Mouse (Mus musculus): Measurements from ENCODE around the gene Tnrc6b.

Tnrc6b gene

DNA sequence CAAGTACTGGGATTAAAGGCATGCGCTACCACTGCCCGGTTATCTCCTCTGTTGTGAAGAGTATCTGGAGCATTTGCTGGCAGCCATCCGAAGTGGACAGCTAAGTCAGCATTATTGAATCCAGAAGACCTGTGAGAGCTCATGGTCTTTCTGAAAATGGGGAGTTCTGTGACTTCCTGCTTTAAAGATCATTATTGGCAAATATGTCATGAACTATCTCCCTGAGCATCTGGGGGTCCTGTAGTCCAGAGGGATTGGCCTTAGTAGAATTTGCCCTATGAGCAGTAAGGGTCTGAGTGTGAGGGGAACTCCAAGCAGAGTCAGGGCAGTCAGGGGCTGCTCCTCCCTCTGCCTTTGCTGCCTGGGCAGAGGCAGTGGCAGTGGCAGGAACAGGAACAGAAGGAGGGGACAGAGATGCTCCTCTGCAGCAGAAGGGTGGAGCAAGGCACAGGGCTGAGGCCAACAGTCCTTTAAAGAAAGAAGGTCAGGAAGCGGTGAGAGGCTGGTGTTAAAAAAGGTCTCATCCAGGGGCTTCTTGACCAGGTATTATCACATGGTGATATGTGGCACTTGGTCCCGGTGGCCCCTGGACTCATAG is 69.1 kb downstream of the Tnrc6b start:
- no peak for ATAC-seq (ENCODE audit: insufficient number of reproducible peaks, low FRiP score, low TSS enrichment)

DNA sequence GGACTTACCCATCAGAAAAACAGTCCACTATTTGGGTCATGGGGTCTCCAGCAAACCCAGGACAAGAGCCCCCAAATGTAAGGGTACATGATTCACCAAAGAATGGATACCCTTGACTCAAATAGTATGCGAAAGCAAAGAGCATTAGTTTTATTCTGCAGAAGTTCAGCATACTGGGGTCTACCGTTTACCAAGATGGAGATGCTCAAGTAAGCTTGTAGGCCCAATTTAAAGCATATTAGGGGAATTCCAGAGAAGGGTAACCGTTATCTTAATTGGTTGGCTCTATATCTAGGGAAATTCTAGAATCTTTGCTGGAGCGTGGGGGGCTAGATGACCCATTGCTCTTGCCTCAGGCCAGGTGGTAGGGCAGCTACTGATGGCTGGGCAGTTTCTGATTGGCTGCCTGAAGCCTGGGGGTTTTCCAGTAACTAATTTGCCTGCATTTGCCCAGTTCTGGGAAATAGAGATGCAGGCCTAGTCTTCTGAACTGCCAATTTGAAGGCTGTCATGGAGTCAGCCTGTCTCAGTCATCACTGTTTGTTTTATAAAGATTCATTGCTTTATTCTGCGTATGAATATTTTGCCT is 70.2 kb downstream of the Tnrc6b start:
- no peak for ATAC-seq (ENCODE audit: insufficient number of reproducible peaks, low FRiP score, low TSS enrichment)

DNA sequence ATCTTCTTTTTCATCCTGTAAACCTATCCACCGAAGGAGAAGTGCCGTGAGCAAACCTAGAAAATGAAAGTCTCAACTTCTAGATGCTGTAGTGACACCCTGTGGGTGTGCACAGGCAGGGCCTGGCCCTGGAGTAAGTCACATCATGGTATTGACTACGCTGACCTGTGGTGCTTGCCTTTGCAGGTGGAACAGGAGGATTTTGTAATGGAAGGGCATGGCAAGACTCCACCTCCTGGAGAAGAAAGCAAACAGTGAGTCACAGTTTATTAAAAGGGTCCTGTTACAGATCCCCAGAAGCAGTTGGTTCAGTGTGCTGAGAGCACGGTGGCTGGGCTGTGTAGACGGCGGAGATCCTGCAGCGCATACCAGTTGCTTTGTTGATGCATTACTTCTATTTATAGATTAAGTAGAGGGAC is 73.4 kb downstream of the Tnrc6b start:
- no peak for ATAC-seq (ENCODE audit: insufficient number of reproducible peaks, low FRiP score, low TSS enrichment)

DNA sequence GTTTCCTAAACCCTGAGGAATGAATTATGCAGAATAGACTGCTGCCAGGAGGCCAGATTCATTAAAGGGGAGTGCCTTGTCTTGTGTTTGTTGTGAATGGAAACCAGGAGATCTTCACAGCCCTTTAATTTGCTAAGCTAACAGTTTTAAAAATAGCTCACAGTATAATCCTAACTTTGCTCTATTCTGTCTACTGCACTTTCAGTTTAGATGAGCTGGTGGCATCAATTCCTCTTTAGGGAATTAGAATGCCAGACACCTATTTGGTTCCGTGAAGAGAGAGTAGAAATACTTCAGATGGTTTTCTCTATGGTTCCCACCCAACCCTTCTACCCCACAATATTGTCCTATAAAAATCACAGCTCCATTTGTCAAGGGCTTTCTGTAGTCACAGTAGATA is 74.6 kb downstream of the Tnrc6b start:
- no peak for ATAC-seq (ENCODE audit: insufficient number of reproducible peaks, low FRiP score, low TSS enrichment)

DNA sequence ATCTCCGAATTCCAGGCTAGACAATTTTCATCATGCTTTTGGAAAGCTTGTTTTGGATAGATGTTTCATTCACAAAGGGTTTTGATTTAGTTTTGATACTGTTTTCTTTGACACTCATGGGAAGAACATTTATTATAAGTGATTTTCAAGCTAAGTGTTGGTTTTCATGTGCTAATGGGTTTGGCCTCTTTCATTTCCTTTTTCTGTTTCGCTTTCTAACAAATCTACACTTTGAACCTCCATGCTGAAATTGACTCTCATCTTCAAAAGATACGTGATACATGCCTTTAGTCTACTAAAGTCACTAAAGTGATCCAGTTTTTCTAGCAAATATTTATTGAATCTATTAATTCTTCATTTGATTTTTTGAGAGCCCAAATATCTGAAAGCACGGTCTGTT is 76.6 kb downstream of the Tnrc6b start:
- ATAC-seq (ENCODE audit: insufficient number of reproducible peaks, low FRiP score, low TSS enrichment) = no peak

DNA sequence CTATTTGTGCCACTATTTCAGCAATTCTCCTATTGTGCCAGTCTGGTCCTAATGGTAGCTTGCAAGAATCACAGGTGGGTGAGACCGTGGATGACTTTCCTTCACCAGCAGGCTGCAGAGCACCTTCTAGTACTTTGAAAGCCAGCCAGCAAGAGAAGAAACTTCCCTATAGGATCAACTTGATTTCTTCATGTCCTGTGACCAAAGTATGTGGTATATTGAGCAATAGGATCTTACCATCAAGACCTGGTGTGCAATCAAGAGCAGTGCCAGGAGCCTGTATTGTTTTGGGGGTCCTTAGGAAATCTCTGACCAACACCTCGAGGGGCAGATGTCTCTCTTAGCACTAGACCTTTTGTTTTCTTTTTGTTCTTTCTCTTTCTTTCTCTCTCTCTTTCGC is 81.4 kb downstream of the Tnrc6b start:
- ATAC-seq (ENCODE audit: insufficient number of reproducible peaks, low FRiP score, low TSS enrichment) = no peak

DNA sequence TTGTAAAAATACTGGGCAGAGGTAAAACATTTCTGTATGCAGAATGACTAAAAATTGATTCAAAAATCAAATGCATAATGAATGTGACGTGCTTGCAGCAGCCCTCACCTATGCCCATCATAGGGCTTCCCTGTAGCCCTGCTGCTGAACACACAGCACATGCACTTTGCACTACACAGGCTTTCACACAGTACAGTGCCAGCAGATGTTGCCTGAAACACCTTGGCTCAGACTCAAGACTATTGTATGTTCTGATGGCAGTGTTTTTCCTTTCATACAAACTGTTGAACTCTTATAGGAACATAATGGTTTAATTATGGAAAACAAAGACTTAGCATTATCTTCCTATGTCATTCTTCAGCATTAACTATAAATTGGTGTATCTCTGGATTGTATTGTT is 84.0 kb downstream of the Tnrc6b start:
- no peak for ATAC-seq (ENCODE audit: insufficient number of reproducible peaks, low FRiP score, low TSS enrichment)

DNA sequence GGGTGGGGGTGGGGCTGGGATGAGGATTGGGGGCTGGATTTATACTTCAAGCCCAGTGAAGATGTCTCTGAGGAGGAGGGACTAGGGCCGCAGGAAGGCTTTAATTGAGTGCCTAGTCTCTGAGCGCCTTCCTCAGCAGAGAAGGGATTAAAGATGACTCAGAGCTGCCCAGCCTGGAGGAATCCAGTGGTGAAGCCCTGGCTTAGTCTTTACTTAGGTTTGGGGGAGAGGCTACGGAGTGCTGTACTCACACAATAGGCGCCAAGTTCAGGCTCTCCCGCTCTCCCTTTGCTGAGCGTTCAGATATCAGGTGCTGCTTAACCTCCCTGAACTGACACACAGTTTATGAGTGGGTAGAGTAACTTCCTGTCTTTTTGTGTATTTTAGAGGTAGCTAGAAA is 86.6 kb downstream of the Tnrc6b start:
- ATAC-seq (ENCODE audit: insufficient number of reproducible peaks, low FRiP score, low TSS enrichment) = peak; percentile 41; the same call in 1 of the 2 replicates

DNA sequence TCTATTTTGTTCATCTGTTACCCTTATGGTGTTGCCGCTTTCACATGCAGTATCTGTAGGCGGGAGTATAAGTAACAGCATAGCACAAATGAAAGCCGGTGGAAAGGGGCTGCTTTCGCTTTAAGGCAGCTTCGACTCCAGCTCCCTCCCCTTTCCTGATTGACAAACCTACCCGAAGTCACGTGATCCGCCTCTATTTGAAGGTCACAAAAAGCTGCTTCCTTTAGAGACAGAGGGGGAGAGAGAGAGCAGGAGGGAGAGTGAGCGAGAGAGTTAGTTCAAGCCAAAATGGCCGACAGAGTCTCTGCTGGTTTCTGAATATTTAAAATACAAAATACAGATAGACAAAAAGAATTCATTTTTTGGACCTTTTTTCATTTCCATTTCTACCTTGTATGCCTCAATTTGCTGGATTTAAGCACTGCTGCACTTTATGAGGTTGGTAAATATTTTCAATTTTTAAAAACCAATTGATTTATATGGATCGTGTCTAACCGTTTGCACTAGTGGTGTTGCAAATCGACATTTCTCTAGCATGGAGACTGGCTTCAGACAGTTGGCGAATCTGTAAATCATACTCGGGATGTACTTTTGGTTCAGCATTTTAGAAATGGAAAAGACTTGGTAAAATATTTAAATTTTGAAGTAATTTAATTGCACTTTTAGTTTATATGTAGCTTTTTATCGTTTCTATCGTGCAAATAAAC is 87.4 kb downstream of the Tnrc6b start:
- peak; percentile 92 for ATAC-seq (ENCODE audit: insufficient number of reproducible peaks, low FRiP score, low TSS enrichment)

DNA sequence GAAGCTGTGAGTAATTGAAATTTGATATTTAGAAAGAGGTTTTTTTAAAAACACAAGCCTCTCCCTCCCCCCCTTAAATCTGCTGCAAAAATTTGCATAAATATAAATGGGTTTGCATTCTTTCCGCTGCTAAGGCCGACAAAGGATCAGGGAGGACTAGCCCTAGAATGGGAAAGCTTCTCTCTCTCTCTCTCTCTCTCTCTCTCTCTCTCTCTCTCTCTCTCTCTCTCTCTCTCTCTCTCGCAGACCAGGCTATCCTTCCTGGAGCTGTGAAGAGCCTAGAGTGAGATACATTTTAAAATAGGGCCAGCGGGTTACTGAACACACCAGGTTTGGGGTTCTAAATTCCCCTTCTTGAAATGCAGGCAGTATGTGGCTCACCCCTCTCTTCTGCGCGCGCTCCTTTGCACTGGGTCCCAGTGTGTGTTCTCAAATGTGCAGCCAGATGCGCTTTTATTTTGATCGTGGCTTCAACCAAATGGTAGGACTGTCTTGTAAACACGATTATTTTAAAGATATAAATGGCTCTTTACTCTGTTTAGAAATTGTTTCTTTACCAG is 88.0 kb downstream of the Tnrc6b start:
- no peak for ATAC-seq (ENCODE audit: insufficient number of reproducible peaks, low FRiP score, low TSS enrichment)

DNA sequence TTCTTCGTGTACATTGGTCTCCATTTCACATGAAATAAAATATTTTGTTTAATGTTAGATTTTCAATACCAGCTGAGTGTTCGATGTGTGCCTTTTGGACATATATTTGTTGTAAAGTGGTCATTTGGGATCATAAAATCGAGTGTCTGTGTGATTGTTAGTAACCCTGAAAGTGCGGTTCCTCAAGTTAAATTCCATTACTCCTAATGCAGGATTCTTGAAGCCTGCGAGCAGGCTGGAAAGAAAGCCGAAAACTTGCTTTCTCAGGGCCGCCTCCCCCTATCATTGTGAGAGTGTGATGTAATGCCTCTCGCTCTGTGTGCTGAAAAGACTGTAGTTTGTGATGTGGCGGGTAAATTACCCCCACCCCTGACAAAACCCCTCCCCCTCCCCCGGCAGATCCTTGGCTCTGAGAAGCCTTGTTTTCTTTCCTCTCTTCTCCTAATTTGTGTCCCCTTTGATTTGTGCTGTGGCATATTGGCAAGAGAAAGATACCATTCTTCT is 88.6 kb downstream of the Tnrc6b start:
- no peak for ATAC-seq (ENCODE audit: insufficient number of reproducible peaks, low FRiP score, low TSS enrichment)

DNA sequence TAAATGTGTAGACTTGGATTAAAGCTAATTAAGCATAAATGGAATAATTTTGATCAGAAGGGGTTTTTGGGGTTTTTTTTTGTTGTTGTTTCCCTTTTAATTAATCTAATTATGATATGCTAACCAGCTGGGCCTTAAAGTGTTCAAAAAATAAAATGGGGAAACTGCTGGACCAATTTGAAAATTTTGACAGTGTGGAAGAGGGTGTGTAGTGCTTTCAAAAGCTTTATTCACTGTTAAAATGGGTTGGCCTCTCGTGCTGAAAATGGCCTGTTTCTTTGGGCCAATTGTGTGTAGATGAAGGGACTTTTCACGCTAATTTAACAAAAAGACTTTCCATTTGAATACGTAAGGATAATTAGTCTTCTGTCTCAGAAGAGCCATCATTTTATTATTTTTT is 89.1 kb downstream of the Tnrc6b start:
- ATAC-seq (ENCODE audit: insufficient number of reproducible peaks, low FRiP score, low TSS enrichment) = no peak

DNA sequence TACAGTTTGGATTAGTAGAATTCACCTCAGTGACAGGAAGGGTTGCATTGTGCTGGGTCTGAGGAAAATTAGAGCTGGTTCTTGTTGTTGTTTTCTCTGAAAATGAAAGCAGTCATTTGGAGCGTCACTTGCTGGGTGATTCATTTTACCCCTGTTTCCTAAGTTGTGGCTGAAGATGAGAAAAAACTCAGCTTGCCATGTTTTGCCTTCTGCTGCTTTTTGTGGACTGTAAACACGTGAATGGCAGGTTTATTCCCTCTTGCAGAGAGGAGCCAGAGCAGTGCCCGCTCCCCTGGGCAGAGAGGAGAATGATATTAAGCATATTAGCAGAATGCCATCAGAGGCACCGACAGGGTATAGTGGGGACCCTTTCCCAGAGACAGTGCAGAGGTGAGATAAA is 89.7 kb downstream of the Tnrc6b start:
- ATAC-seq (ENCODE audit: insufficient number of reproducible peaks, low FRiP score, low TSS enrichment) = no peak

DNA sequence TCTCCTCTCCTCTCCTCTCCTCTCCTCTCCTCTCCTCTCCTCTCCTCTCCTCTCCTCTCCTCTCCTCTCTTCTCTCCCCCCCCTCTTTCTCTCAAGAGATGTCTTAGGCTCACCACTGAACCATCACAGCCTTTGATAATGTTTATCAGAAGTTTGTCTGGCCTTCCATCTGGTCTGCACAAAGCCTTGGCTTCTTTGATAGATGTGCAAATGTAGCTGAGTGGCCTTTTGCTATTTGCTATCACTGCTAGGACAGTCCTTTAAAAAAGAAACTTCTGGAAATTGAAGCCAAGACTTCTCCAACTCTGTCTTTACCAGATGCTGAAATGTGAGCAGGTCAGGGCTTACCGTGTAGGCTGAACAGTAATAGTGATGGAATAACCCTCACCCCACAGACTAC is 90.5 kb downstream of the Tnrc6b start:
- ATAC-seq (ENCODE audit: insufficient number of reproducible peaks, low FRiP score, low TSS enrichment) = no peak

DNA sequence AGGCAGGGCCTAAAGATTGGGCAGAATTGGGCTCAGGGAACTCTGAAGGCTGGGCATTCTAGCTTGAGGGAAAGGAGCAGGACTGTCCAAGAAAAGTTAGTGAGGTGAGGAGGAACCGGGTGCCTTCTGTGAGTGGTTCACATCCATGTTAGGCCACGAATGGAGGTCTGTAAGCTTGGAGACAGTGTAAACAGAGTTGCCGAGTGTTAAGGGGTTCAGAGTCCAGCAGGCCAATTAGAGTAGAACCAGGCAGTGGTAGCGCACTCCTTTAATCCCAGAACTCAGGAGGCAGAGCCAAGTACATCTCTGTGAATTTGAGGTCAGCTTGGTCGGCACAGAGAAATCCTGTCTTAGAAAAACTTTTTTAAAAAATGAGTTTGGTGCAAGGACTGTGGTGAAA is 96.0 kb downstream of the Tnrc6b start:
- ATAC-seq (ENCODE audit: insufficient number of reproducible peaks, low FRiP score, low TSS enrichment) = no peak

DNA sequence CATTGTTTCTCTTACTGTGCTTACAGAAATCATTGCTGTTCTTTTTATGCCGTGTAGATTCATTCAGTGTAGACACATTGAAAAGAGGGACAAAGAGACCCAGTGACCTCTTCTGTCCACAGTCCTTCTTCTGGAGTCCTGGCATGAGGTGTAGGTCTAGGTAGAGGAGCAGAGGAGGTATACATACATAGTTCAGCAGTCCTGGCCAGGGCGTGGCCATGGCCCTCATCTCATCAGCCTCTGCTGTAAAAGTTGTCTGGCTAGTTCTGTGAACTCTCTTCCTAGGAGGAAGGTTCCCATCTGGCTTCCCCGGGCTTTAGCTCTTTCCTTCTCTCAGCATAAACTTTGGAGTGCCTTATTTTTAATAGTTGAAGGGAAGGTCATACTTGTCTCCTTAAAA is 99.1 kb downstream of the Tnrc6b start:
- no peak for ATAC-seq (ENCODE audit: insufficient number of reproducible peaks, low FRiP score, low TSS enrichment)

DNA sequence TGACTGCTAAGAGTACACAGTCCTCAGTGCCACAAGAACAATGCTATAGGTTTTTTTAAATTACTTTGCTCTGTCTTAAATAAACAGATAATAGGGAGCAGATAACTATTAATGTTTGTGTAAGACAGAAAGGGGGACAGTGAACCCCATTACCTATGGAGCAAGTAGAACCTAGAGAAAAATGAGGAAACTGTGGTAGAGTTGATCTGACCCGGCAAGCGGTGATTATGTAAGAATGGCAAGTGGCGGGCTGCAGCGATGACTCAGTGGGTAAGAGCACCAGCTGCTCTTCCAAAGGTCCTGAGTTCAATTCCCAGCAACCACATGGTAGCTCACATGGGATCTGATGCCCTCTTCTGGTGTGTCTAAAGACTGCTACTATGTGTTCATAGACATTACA is 101.7 kb downstream of the Tnrc6b start:
- no peak for ATAC-seq (ENCODE audit: insufficient number of reproducible peaks, low FRiP score, low TSS enrichment)

DNA sequence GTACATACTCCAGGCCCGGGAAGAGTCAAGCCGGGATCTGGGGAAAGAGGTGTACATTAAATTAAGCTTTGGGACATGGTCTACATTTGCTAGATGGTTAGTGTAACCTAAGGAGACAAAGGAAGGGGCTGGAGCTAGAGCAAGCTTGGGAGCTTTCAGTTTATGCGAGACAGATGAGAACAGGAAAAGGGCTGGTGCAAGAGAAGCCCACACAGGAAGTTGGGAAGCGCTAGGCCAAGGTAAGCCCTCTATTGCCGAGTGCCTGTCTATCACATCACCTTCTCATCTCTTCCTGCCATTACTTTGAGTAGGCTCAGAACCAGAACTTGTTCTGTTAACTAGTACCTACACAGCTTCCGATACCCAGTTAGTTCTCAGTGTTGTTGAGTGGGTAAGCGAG is 103.7 kb downstream of the Tnrc6b start:
- ATAC-seq (ENCODE audit: insufficient number of reproducible peaks, low FRiP score, low TSS enrichment) = no peak

DNA sequence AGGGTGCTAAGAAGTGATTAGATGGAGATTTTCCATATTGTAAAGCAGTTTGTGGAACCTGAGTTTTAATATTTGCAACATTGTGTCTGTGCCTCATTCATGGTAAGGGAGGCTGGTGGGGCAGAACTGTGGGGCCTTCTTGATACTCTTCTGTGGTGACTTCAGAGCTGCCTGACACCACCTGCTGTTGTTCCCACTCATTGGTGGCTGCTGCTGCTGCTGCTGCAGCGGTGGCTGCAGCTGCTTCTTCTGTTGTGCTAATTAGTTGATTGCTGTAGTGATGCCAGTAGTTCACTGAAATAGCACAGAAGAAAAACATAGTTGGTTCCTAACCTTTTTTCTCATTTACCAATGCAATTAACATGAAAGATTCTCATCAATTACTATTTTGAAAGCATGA is 111.2 kb downstream of the Tnrc6b start:
- no peak for ATAC-seq (ENCODE audit: insufficient number of reproducible peaks, low FRiP score, low TSS enrichment)

DNA sequence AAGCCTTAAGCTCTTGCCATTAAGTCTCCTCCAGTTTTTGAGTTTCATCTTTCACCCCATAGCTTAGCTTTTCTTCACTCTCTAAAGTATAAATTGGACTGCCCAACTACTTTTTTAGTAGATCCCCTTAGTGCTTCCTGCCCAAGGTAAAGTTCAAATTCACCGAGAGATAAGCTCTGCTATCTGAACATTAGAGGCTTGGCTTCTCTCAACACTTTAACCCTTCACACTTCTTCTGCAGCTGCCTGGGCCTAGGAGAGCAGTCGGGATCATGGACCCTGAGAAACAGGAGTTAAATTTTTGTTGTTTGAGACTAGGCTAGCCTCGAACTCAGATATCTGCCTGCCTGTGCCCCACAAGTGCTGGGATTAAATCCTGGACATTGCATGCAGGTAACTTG is 120.1 kb downstream of the Tnrc6b start:
- no peak for ATAC-seq (ENCODE audit: insufficient number of reproducible peaks, low FRiP score, low TSS enrichment)

DNA sequence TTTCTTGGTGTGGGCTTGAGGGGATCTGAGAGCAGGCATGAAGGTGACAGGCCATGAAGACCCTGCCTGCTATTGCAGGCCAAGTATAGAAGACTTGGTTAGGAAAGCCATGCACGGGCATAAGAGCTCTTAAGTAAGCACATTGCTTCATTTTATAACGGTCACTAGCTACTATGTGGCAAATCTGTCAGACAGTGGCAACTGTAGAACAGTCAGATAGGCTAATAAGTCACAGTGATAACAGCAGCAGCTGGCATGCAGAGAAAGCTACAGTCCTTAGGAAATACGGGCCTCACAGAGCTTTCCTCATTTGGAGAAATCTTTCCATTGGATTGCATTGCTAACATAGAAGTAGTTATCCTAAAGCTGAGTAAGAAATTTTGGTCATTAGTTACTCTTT is 121.7 kb downstream of the Tnrc6b start:
- ATAC-seq (ENCODE audit: insufficient number of reproducible peaks, low FRiP score, low TSS enrichment) = no peak

DNA sequence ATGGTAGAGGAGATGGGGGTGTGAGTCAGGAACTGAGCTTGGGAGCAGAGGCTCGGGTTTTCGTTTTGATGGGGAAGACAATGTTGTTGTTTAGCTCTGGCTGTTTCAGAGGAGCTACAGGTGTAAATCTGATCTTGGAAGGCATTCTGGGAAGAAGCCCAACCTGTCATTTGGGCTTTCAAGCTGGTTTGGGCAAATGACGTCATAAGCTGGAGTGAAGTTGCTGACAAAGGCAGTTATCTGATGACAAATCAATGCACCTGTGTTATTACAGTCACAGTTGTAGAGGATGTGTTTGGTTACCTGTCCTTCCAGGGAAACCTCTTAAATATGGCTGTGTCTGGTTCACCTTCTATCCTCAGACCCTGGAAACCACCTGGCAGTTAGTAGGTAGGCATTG is 125.1 kb downstream of the Tnrc6b start:
- no peak for ATAC-seq (ENCODE audit: insufficient number of reproducible peaks, low FRiP score, low TSS enrichment)
